Mouse (Mus musculus) CD4-positive helper T cell, adult 2 months (primary cell): ENCODE results near the gene Ankrd22.

Source experiments
- DNase-seq: peaks from one replicate; pipeline ENCODE4 v3.0.0-alpha.2; 2012; ENCODE audit warnings: low read depth, missing footprints, low spot score

The Ankrd22 gene

DNA sequence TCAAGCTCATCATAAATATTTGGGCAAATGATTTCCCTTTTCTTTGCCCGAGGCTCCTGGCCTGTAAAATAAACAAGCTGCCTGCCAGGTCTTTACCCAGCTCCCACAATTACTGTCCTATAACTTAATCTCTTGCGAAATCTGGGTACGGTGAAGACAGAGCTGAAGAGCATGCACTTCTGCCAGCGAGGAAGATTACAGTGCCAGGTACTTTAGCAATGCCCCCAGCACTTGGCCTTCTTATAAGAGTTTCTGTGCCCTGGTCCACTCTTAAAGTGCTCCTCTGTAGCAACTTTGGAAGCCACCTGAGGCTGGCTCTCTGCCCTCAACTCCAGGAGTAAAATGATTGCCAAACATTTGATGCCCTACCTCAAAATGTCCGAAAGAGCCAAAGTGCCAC is 70.5 kb downstream of the Ankrd22 start:
- no peak for DNase-seq

DNA sequence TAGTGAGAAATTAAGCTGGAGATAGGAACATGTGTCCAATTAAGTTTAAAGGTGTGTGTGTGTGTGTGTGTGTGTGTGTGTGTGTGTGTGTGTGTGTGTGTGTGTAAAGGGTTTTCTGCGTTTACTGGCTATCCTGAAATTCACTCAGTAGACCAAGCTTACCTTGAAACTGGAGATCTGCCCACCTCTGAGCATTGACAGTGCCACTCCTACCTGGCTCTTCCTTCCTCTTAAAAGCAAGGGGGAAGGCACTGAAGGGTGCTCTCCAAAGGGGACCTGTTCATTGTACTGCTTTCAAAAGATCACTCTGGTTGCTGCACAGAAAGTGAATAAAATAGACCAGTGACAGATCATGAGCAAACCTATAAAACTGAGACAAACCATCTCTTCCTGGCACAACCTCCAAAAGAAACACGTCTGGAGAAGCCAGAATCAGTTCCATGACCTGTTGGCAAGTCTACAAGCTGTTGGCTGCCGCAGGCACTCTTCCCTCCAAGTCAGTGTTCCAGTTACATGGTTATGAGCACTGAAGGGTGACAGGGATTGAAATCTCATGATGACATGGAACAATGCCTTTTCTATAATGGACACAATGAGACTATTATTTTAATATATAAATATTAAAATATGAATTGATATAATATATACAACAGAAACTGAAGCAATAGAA is 76.7 kb downstream of the Ankrd22 start:
- DNase-seq, result no peak

DNA sequence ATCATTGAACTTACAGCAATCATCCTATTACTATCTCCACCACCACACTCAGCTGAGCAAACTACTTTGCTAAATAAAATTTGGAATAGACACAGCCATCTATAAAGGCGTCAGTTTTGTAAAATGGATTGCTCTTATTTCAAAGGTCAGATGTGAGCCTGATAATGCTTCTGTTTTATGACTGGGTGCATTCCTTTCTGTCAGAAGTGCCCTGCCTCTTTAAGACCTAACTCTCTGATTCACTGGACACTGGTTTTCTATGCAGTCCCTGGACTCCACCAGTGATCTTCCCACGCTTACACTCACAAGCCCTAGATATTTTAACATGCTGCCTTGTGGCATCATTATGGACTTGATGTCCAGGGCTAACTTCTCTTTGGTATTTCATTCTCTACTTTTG is 87.7 kb downstream of the Ankrd22 start:
- DNase-seq, result no peak

DNA sequence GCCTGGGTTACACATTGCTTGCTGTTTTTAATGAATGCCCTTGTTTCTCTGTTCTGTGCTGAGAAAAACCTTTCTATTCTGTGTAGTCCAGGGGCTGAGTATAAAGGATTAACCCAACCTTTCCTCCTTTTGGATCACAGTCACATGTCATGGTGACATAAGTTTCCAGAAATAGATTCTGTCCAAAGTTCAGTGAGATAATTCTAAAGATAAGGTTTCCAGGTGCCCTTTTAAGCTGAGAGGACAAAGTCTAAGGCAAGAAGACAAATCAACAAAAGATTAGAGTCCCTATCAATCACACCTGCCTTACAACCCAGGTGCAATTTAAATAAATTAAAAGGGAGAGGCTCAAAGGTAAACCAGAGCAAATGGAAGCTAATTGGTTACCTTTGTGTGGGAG is 91.6 kb downstream of the Ankrd22 start:
- no peak for DNase-seq
